Mouse (Mus musculus): ENCODE data around the gene Tesc.

DNA sequence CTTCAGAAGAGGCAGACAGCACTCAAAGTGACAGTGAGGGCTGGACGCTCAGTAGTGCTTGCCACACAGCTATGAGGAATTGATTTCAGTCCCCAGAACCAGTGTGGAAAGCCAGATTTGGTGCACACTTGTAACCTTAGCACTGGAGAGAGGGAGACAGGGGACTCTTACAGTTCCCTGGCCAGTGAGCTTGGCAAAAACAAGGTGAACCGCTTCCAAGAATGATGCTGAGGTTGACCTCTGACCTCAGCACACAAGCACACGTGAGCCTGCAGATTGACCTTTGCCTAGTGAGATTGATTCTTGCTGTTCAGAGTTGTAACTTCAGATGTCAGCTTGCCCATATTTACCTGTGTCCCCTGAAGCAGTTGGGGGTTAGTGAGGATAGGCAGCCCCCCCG lies 41.2 kb upstream of the Tesc start:
- no peak for TF ChIP-seq GATA1 (IDR thresholded peaks at IDR 0.05; ENCODE audit: borderline replicate concordance, low read length)
- no peak for TF ChIP-seq FLI1 (IDR thresholded peaks at IDR 0.05; ENCODE audit: low read length)

Measured in megakaryocyte, embryonic 14.5 days (primary cell).